Mouse (Mus musculus) ovary, adult 18-20 months (tissue): ENCODE data around the gene Slc25a22.

ENCODE experiments used
- DNase-seq: peaks from one replicate; pipeline ENCODE4 v3.0.0; 2022; ENCODE audit warnings: low spot score, mixed read lengths

Gene Slc25a22

DNA sequence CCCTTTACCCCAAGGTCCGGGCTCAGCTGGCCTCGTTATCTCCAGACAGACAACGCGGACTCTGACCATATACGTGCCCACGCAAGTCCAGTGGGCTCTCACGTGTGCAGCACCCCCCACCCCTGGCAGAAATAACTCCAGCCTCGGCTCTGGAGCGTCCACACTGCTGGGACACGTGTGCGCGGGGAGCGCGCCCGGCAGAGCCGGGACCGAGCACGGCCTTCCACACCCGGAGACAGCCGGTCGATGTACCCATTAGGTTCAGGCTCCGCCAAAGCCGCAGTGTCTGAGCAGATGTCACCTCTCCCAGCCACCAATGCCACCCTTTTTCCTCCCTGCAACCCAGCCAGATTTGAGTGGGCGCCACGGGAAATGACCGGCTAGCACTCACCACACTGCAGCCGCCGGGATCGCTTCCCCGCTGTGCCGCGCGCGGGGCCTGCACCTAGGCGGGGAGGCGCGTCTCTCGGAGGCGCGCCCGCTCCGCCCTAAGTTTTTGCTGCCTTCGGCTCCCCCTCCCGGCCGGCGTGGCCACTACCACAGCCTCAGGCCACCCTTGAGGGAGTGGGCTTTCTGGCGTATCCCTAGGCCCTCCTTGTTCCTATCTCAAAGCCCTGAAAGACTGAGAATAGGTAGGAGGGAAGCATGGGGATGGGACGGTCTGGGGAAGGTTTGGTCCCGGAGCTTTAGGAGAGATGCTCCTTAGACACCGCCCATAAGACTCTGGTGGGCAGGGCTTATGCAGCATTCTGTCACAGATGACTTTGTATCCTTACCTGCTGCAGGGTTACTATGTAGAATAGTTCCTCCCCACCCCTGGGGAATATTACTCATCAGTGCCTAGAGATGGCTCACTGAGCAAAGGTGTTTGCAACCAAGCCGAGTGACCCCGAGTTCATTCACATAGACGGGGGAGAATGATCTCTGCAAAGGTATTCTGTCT, at the start of gene Slc25a22:
Gene Slc25a22, minus strand, starts transcription at position 715 of the 943 bp plus-strand sequence.
- no peak for DNase-seq

DNA sequence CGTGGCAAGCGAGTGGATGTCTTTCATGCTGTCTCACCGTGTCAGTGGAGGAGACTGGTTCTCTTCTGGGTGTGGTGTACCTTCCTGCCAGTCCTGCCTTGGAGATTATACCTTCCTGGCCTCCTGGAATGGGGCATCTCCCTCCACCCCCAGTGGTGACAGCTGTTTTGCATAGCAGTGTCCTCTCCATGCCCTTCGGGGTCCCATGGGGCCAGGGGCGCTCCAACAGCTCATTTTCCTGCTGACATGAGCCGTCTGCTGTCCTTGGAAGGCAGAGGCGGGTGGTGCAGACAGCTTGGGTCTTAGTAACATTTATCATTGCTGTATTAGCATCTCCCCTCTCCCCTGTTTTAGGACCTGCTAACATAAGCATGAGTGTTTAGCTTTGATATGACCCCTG, 49.4 kb upstream of the Slc25a22 start:
- DNase-seq: no peak

DNA sequence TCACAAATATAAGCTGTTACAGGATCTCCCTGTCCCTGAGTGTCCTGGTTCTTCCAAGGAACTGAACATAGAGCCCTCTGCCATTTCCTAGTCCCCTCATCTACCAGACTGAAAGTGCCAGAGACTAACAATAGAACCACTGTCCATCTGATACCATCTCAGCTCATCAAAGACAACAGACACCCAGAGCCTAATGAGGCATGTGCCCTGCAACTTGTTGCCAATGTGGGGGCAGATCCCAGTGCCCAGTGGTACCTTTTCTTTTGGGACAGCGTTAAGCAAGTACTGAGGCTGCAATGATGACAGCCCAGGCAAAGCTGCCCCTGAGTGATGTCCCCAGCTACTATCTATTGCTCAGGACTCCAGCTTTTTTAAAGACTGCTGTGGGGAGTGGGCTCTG, 48.5 kb upstream of the Slc25a22 start:
- no peak for DNase-seq

DNA sequence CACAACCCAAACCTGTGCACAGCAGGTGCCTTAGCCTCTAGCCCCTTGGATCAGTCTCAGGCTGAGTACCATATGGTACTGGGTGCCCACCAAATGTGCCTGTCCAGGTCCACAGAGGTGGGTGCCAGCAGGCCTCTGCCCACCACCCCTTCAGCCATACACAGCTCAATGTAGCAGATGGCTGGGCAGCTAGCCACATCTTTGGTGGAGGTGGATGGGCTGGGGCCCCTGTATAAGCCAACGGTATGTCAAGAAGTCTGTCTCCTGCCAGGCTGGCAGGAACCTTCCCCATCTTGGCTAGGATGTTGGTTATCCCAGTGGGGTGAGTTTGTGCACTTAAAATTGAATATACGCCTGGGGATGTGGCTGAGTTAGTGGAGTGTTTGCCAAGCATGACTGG, 47.9 kb upstream of the Slc25a22 start:
- no peak for DNase-seq

DNA sequence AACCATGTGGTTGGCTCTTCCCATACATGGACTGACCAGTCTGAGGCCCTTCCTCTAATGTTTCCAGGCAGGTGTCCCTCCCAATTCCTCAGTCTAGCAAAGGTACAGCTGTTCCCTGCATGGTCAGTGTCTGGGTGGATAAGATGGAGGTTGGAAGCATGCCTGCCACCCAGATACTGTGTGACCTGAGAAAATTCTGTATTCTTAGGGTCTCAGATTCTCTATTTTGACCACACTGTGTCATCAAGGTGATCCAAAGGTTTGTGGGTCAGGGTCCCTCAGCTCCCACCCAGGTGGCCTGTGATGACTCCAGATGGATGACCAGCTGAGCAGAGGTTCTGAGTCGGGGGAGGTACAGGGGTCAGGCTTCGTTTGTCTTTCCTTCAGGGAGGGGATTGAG, 47.5 kb upstream of the Slc25a22 start:
- no peak for DNase-seq

DNA sequence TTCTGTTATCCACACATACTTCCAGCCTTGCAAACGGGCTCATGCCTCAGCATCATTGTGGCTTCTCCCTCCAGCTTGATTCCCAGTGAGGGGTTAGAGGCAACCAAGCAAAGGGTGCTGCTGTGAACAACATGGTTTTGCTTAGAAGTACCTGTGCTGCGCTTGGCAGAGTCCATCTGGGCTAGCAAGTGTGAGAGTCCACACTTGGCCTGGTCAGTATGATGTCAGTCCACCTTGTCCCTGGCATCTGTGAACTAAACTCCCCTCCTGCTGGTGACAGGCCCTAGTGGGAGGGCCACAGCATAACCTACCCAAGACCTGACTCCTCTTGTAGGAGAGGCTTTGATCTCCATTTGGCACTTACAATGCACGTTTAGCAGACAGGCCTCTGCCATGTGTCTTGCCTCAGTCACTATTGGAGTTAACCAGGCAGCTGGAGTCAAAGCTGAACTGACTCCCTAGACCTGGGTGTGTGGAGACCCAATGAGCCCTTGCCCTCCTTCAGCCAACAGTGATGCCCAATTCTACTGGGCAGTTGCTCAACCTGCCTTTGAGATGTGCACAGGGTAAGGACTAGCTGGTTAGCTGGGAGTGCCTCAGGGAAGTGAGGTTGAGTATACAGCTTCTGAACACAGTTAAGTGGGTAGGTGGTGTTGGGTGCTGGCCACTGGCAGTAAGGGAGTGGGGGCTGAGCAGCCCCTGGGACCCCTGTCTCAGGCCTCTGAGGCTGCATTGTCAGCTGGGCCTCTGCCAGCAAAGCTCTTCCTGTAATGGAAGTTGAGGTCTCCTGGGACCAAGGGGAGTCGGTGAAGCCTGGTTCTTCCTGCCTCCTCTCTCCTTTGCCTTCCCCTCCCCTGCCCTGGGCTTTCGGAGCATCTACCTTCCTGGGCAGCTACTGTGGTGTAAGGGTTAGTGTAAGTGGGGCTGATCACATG, 46.8 kb upstream of the Slc25a22 start:
- DNase-seq: no peak

DNA sequence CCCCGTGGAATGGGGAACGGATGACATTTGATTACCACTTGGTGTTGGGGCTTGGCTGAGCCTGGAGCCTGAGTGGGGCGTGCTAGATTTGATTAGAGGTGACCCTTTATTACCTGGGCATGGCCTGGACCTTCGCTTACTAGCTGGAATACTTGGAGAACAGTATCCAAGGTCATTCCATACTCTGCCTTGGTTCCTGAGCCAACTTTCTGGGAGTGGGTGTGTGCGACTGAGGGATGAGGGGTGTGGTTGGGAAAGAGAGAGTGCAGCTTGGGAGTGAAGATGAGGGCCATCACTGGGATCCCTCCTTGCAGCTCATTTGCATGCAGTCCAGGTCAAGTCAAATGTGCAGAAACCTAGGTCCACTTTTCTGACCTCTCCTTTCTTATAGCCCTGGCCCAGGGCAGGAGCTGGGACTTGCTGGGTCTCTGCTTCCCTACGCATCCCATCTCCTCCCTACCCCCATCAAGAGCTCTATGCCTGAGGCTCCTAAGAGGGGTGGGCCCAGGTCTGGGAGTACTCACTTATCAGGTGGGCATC, 45.5 kb upstream of the Slc25a22 start:
- no peak for DNase-seq

DNA sequence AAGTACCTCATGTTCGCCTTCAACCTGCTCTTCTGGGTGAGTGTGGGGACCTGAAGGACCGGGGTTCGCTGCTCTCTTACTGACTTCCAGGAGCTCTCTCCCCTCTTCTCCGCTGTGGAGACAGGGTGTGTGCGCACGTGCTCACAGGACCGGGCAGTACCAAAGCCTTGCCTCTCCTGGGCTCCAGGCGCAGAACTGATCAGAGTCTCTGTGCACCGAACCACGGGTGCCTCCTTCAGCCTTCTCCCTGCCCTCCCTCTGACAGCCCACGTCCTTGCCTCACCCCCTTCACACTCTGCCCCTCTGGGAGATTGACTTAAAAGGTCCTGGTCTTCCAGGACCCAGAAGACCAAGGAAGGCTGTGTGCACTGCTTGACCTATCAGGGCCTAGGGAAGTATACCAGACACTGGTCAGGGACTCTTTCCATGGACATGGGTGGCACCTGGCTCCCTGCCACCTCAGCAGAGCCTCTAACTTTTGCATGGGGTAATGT, 44.9 kb upstream of the Slc25a22 start:
- DNase-seq: no peak

DNA sequence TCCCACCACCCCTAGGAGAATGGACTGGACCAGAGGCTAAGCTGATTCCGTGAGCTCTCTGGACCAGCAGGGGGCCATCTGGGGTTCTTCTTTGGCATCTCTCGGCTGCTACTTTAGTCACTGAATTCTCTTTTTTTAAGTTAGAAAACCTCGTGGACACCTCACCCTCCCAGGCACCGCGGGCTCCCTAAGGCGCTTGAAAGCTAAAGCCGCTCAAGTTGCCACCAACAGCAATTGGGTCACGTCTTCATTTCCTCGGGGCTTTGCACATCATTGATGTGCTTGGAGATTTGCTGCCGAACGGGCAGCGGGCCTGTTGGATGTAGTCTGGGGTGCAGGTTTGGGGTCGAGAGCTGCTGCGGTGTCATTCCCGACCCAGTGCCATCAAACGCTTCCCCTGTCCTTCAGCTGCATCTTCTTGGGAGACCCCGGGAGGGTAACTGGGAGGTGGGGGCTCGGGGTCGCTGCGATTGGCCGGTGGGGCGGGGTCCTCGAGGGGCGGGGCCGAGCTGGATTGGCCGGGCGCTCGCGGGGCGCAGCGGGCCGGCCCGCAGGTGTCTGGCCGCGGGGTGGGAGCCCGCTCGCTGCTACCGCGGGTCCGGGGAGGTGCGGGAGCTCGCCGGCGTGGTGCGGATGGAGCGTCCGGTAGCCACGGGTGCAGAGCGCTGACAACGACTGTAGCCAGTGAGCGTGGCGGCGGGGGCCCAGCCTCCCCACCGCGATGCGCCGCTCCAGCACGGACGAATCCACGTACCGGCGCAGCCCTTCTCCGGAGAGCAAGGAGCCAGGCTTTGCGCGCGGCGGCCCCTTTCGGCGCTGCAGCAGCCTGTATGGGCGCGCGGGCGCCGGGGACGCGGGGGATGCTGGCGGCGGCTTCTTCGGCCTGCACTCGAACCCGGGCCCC, 44.1 kb upstream of the Slc25a22 start:
- peak; percentile 33 for DNase-seq

DNA sequence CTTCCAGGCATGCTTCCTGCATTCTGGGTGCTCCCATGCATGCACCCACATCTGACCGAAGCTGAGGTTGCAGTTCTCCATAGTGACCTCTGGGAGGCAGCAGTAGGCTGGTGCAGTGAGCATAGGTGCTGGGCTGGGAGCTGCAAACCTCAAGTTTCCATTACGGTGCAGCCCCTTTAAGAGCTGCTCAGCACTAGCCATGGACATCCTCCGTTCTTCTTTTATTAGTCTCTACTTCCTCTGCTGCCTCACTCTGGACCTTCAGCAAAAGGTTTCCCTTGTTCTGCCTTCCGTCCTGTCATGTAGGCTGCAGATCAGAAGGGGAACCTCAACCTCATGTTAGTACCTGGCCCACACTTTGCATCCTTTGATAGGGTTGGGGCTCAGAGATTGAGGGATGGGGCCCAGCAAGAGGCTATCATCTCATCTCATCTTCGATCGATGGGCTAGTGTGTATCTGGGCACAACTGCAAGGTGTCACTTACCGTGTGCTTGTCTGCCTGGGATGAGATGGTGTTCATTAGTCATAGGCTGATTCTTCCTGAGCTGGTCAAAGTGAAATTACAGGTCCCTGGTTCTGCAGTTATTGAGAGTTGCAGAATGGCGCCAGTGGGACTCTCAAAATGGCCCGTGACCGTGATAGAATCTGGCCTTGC, 43.3 kb upstream of the Slc25a22 start:
- DNase-seq: peak; percentile 30

DNA sequence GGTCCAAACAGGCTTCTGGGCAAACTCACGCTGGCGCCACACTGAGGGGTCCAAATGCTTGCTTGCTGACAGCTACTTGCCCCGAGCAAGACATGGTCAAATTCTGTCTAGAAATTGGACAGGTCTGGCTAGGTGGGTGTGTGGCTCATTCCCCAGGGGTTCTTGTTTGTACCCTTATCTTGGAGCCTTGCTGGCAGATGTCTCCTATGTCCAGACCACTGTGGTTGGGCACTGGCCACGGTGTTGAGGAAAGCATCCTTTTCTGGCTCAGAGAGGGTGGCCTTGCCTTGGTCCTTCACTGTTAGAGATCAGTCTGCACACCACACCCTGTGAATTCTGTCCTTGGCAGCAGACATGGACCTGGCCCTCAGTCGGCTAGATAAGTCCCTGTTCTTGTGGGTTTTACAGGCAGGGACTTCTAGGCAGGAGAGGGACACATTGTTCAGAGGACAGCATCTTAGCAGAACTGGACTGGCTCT, 40.6 kb upstream of the Slc25a22 start:
- DNase-seq: peak; percentile 64

DNA sequence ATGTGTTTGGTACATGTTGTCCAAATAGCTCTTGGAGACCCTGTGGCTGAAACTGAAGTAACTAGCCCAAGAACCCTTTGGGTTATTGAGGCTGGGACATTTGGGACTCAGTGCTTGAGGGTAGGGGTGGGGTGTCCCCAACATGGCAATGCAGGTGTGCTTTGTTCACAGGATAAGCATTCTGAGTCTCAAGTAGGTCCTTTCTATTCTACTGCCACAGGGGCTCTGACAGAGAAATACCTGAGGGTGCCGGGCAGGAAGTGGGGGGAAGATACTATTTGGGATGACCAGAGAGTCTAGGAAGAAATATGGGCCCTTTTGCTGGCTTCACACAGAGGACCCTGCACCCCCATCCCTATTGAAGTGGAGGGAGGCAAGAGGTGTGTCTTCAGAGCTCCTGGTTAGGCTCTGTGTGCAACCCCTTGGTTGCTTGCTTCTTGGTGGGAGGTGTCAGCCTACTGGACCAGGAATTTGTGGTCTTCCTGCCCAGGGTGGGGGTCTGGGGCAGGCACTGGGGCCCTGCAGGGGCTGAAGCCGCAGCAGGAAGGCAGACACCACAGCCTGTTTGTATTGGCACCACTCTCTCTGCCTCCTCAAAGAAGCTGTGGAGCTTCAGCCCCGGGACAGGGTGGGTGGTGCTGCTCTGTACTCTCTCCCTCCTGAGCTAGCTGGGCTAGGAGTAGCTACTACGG, 40.0 kb upstream of the Slc25a22 start:
- peak; percentile 30 for DNase-seq

DNA sequence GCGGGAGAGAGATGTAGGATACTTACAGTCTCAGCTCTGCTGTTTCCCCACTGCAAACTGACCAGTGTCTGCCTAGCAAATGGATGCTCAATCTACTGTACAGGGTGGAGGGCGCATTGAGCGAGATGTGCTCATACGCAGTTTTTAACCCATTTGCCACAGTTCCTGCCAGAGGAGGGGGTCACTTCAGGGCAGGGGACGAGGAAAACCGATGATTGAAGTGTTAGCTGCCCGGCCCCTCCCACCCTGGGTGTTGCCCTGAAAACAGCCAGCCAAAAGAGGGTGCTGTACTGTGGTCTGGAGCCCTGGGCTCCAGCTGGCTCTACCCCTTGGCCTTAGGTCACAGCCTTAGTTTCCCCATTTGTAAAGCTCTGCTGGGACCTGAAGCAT, 39.3 kb upstream of the Slc25a22 start:
- DNase-seq: peak; percentile 34

DNA sequence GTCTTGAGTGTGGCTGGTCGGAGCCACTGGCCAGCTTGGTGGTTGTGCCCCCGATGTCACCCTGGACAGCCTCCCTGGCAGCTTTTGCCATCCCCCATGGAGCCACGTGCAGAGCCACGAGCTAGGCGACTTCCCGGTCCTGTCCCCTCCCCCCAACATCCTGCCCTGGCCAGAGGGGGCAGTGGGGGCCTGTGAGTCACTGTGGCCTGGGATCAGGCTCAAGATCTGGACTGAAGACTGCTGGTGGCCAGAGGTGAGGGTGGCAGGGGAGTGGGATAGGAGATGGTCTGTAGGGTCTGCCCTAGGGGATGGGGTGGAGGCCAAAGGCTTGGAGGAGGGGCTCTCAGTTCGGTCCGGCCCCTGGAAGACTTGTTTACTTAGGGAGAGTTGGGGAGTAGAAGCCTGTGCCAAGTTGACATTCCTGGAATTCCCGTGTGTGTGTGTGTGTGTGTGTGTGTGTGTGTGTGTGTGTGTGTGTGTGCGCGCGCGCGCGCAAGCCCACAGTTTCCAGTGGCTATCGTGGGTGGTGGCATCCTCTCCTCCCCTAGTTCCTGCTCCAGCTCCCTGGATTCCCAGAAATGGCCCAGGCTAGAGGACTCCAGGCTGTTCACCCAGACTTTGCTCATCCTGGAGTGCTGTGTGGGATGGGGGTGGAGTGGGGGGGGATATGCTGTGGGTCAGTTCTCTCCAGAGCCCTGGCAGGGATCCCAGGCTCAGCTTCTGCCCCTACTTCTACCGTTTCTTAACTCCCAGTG, 38.7 kb upstream of the Slc25a22 start:
- peak; percentile 83 for DNase-seq

DNA sequence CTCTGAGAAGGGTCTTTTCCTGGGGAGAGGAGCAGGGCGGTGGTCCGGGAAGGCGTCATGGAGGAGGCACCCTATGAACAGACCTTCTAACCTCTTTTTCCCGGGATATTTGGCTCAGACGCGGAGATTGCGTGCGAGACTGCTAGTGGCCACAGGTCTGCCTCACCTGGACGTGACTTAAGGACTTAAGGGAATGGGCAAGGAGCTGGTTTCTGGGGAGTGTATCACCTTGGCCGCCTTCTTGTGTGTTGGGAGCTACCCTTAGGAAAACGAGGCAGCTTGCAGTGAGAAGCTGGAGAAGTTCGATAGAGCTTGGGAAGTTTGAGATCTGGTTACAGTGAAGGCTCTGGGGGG, 38.1 kb upstream of the Slc25a22 start:
- DNase-seq: peak; percentile 24

DNA sequence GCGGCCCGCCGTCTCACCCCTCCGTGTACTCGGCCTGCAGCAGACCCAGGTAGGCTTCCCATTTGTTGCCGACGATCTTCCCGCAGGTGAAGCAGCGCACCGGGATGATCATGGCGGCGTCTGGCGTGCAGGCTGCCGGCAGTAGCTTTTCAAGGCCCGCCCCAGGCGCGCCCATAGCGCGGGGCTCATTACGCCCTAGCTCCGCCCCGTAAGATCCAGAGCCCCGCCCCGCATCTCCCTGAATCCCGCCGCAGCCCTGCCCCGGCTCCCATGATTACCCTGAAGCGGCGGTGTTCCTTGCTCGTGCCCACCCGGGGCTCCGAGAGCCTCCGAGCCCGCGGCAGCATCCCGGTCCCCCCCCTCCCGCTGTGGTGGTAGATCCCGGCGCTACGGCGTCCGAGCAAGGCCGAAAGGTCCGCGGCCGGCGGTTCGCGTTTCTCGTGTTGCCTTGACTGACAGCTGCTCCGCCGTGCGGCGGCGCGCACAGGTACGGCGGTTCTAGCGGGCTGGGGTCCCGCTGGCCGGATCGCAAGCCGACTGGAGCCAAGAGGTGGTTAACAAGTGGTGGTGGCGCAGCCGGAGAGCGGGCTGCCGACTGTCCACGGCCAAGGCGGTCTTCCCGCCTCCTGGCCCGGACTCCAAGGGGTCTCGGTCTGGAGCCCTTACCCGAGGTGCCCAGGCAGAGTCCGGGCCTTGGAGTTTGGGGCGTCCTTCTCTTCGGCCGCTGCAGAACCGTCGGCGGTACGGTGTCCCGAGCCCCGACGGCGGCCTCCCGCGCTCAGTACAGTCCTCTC, 37.5 kb upstream of the Slc25a22 start, which contains the start of the genes Polr2l and Tspan4:
Gene Polr2l, minus strand, starts transcription at position 122 of the 794 bp plus-strand sequence.
Gene Tspan4, plus strand, starts transcription at position 230 of the 794 bp plus-strand sequence.
- peak; percentile 79 for DNase-seq

DNA sequence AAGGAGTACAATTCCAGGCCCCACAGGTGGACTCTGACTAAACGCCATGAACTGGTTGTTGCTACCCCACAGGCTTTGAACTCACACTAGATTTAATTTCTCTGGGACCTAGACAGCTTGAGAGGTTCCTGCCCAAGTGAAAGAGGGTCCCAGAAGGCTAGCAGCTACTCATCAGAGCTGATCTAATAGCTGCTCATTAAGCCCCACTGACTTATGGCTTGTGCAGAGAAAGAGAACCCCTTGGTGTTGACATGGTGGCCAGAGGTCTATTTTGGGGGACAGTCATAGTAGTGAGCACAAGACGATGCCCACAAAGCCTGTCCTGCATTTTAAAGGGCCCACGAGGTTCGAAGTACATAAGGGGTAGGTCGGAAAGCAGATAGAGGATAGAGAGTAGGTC, 36.5 kb upstream of the Slc25a22 start:
- DNase-seq: no peak

DNA sequence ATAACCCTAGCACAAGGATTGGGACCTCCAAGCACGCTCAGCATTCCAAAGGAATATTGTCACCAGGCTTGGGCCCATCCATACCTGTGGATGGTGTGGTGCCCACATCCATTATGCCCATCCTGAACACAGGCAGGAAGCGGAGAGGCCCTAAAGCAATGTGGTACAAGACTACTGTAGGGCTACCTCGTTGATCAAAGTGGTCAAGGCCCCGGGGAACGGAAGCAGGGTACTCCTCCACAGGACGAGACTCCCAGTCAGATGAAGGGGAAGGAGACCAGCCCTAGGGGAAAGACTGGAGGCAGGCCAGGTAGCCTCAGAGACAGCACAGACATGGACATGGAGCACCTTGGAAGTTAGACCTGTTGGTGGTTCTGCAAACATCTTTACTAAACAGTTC, 35.1 kb upstream of the Slc25a22 start:
- no peak for DNase-seq
